Mouse (Mus musculus): ENCODE results near the gene Kcnip2. TPM values are rescaled to one million over a fixed set of nuclear protein-coding genes. Genes with fewer than 3 reads are reported as not detected.

Gene Kcnip2
- total RNA-seq (2021): 100 to 1,000 TPM; 193 to 195 TPM
- long read RNA-seq, experiment 1, transcript Kcnip2-202 (9 exons, 2,302 nt): minor isoform, 7 of 150 reads
- long read RNA-seq, experiment 1, transcript Kcnip2-209 (10 exons, 2,395 nt): major isoform, 108 of 150 reads
- long read RNA-seq, experiment 1, partial matches to known transcripts: 15 of 150 reads
- long read RNA-seq, experiment 1, other reads (novel, unspliced or antisense): 18 of 150 reads
- long read RNA-seq, experiment 2, transcript Kcnip2-208 (8 exons, 693 nt): minor isoform, 5 of 153 reads
- long read RNA-seq, experiment 2, transcript Kcnip2-202 (9 exons, 2,302 nt): minor isoform, 5 of 153 reads
- long read RNA-seq, experiment 2, transcript Kcnip2-209 (10 exons, 2,395 nt): major isoform, 112 of 153 reads
- long read RNA-seq, experiment 2, partial matches to known transcripts: 8 of 153 reads
- long read RNA-seq, experiment 2, other reads (novel, unspliced or antisense): 20 of 153 reads

GRCm38 (mm10) chr19:45815831-45816405 lies at the start of gene Kcnip2:
Gene Kcnip2 (minus strand): TSS chr19:45816061.
- peak in 1 of 2 experiments; percentile 61 for DNase-seq (ENCODE audit: low spot score in 2 of 2)

GRCm38 (mm10) chr19:45855284-45855920 lies 39.5 kb upstream of the Kcnip2 start:
- no peak for DNase-seq (ENCODE audit: low spot score in 2 of 2)

GRCm38 (mm10) chr19:45854521-45854920 lies 38.7 kb upstream of the Kcnip2 start:
- no peak for DNase-seq (ENCODE audit: low spot score in 2 of 2)

- no peak for DNase-seq (ENCODE audit: low spot score in 2 of 2)
These were observed 31.9 kb upstream of the Kcnip2 start for GRCm38 (mm10) chr19:45847733-45848093.

- no peak for DNase-seq (ENCODE audit: low spot score in 2 of 2)
These were observed 31.3 kb upstream of the Kcnip2 start for GRCm38 (mm10) chr19:45847016-45847732.

- DNase-seq (ENCODE audit: low spot score in 2 of 2): no peak
These were observed 28.3 kb upstream of the Kcnip2 start for GRCm38 (mm10) chr19:45844209-45844608.

- no peak for DNase-seq (ENCODE audit: low spot score in 2 of 2)
These were observed 27.6 kb upstream of the Kcnip2 start for GRCm38 (mm10) chr19:45843424-45843823.

GRCm38 (mm10) chr19:45837050-45837994 lies 21.5 kb upstream of the Kcnip2 start:
- DNase-seq (ENCODE audit: low spot score in 2 of 2): peak in 1 of 2 experiments; percentile 42

GRCm38 (mm10) chr19:45835490-45835889 lies 19.6 kb upstream of the Kcnip2 start:
- no peak for DNase-seq (ENCODE audit: low spot score in 2 of 2)

GRCm38 (mm10) chr19:45833665-45834064 lies 17.8 kb upstream of the Kcnip2 start:
- no peak for DNase-seq (ENCODE audit: low spot score in 2 of 2)

- DNase-seq (ENCODE audit: low spot score in 2 of 2): no peak
These were observed 14.8 kb upstream of the Kcnip2 start for GRCm38 (mm10) chr19:45830679-45831078.

- no peak for DNase-seq (ENCODE audit: low spot score in 2 of 2)
These were observed 11.9 kb upstream of the Kcnip2 start for GRCm38 (mm10) chr19:45827736-45828135.

GRCm38 (mm10) chr19:45827125-45827524 lies 11.3 kb upstream of the Kcnip2 start:
- DNase-seq (ENCODE audit: low spot score in 2 of 2): no peak

- no peak for DNase-seq (ENCODE audit: low spot score in 2 of 2)
These were observed 10.3 kb upstream of the Kcnip2 start for GRCm38 (mm10) chr19:45826146-45826545.

GRCm38 (mm10) chr19:45821832-45822231 lies 6.0 kb upstream of the Kcnip2 start:
- DNase-seq (ENCODE audit: low spot score in 2 of 2): no peak

- DNase-seq (ENCODE audit: low spot score in 2 of 2): no peak
These were observed 2.1 kb upstream of the Kcnip2 start for GRCm38 (mm10) chr19:45817816-45818490.

GRCm38 (mm10) chr19:45816727-45817126 lies 866 bp upstream of the Kcnip2 start:
- DNase-seq (ENCODE audit: low spot score in 2 of 2): no peak

- no peak for DNase-seq (ENCODE audit: low spot score in 2 of 2)
These were observed 691 bp downstream of the Kcnip2 start for GRCm38 (mm10) chr19:45815170-45815569.

- no peak for DNase-seq (ENCODE audit: low spot score in 2 of 2)
These were observed 2.1 kb downstream of the Kcnip2 start for GRCm38 (mm10) chr19:45813801-45814200.

GRCm38 (mm10) chr19:45813263-45813662 lies 2.6 kb downstream of the Kcnip2 start:
- peak; percentile 87 to 93 for DNase-seq (ENCODE audit: low spot score in 2 of 2)
